ENCODE assay signal across 19 mouse cellular contexts in the genomic region with DNA sequence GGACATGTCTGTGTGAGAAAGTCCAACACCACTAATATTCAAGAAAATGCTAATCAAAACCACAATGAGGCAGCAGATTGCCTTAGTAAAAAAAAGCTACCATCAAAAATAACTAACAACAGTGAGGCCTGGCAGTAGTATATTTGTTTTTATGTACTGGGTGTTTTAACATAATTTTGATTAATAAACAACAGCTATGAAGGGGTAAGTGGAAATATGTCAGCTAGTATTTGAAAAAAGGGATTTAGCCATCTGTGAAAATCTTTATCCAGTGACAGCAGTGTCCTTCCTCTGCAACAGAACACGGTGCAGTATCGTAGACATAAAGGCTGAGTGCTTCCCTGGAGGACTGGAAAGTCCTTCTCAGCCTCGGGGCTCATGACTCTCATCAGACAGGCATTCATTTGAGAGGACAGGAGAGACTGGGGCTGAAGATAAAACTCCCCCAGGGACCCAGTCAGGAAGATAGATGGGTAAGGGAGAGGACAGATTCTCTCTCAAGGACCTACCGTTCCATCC.
DNase-seq lines count a peak whose midpoint lies in the region; ATAC-seq and TF ChIP-seq lines count a peak whose summit lies in the region.
"Had no signal": no experiment of that assay in that cellular context is flagged by ENCODE, and none has a peak within 500 bp of the region (broad histone marks: within the 10 kb centered on the region; RNA-seq: fewer than 3 reads in every experiment).

No protein-coding gene starts in this region.

- DNase-seq in midbrain, embryonic 11.5 days (ENCODE audit: low spot score, missing footprints) = no peak
- DNase-seq in neural tube, embryonic 10.5 days (ENCODE audit: extremely low spot score, low spot score) = no peak
- peak; percentile 16 for DNase-seq in brain, adult 2 months (ENCODE audit: low read depth, low spot score)
- no peak for DNase-seq in lung, adult 2 months
- DNase-seq: adrenal gland, postnatal 10 days; B cell, adult 2 months; cerebellum, adult 18-20 months; cerebellum, adult 9-11 months; cerebellum, postnatal 36 days; gastrocnemius, postnatal 10 days had no signal

- 55% methylated on average over 4 of the region's 4 CpGs for WGBS in midbrain, embryonic 12.5 days
- 67% methylated on average over 4 of the region's 4 CpGs for WGBS in midbrain, embryonic 11.5 days
- WGBS in neural tube, embryonic 13.5 days = 36% methylated on average over 4 of the region's 4 CpGs
- 65% methylated on average over 4 of the region's 4 CpGs for WGBS in lung, adult 2 months

- 0 out of 2 replicates have a peak overlapping the region, but pooled peaks have one; percentile 10 for H3K27ac ChIP-seq in midbrain, embryonic 12.5 days (replicated peaks)
- no peak overlapping the region for H3K27ac ChIP-seq in midbrain, embryonic 11.5 days (ENCODE audit: low read depth, low read length)
- H3K27ac ChIP-seq in neural tube, embryonic 13.5 days (replicated peaks) = 0 out of 2 replicates have a peak overlapping the region, but pooled peaks have one; percentile 10
- H3K27ac ChIP-seq: embryonic facial prominence, embryonic 13.5 days; forebrain, embryonic 12.5 days; hindbrain, embryonic 10.5 days had no signal

- H3K9me3 ChIP-seq in midbrain, embryonic 12.5 days = no peaks in the 10 kb centered on the region
- H3K9me3 ChIP-seq in midbrain, embryonic 11.5 days (ENCODE audit: control insufficient read depth, low read length) = no peaks in the 10 kb centered on the region
- H3K9me3 ChIP-seq in neural tube, embryonic 13.5 days = no peaks in the 10 kb centered on the region
- H3K9me3 ChIP-seq: embryonic facial prominence, embryonic 13.5 days; forebrain, embryonic 12.5 days; heart, embryonic 12.5 days; hindbrain, embryonic 10.5 days had no signal

- no peak for TF ChIP-seq POLR2A in lung, adult 2 months (IDR thresholded peaks at IDR 0.05; ENCODE audit: borderline replicate concordance, extremely low read depth, low read depth, low read length)

- H3K9ac ChIP-seq in midbrain, embryonic 12.5 days (replicated peaks) = no peak overlapping the region
- H3K9ac ChIP-seq in midbrain, embryonic 11.5 days (ENCODE audit: low read length) = no peak overlapping the region
- H3K9ac ChIP-seq in neural tube, embryonic 13.5 days = no peak overlapping the region; the same call in 1 of the 2 replicates
- H3K9ac ChIP-seq: embryonic facial prominence, embryonic 13.5 days; forebrain, embryonic 12.5 days; heart, embryonic 12.5 days had no signal

- TF ChIP-seq CTCF in lung, adult 2 months (IDR thresholded peaks at IDR 0.05; ENCODE audit: insufficient read depth, low read length) = no peak

- H3K27me3 ChIP-seq in midbrain, embryonic 12.5 days = no peaks in the 10 kb centered on the region
- no peaks in the 10 kb centered on the region for H3K27me3 ChIP-seq in midbrain, embryonic 11.5 days (ENCODE audit: control insufficient read depth, insufficient read depth, low read length)
- H3K27me3 ChIP-seq in neural tube, embryonic 13.5 days = no peaks in the 10 kb centered on the region
- H3K27me3 ChIP-seq: embryonic facial prominence, embryonic 13.5 days; forebrain, embryonic 12.5 days; heart, embryonic 12.5 days had no signal

- no peak for ATAC-seq in midbrain, embryonic 12.5 days (ENCODE audit: low FRiP score, low read depth)
- ATAC-seq in midbrain, embryonic 11.5 days (ENCODE audit: low FRiP score) = no peak
- no peak for ATAC-seq in neural tube, embryonic 13.5 days (ENCODE audit: low read depth)
- ATAC-seq in granulocyte monocyte progenitor cell, adult 5-6 weeks (replicated peaks; ENCODE audit: poor library complexity, severe bottlenecking) = no peak
- ATAC-seq: CD4-positive, CD25-positive, alpha-beta regulatory T cell, adult 4 months; forebrain, embryonic 16.5 days had no signal

- H3K4me2 ChIP-seq in midbrain, embryonic 12.5 days (replicated peaks) = no peak overlapping the region
- no peak overlapping the region for H3K4me2 ChIP-seq in midbrain, embryonic 11.5 days
- H3K4me2 ChIP-seq in neural tube, embryonic 13.5 days = no peak overlapping the region
- H3K4me2 ChIP-seq: embryonic facial prominence, embryonic 13.5 days; forebrain, embryonic 12.5 days; heart, embryonic 12.5 days had no signal

- peaks cover 4% of the 10 kb centered on the region; the same call in 1 of the 2 replicates for H3K4me1 ChIP-seq in midbrain, embryonic 12.5 days
- H3K4me1 ChIP-seq in midbrain, embryonic 11.5 days (ENCODE audit: control insufficient read depth, insufficient read depth, low read length) = no peaks in the 10 kb centered on the region
- H3K4me1 ChIP-seq in neural tube, embryonic 13.5 days (replicated peaks) = peaks cover 15% of the 10 kb centered on the region; the same call in 1 of the 2 replicates
- no peaks in the 10 kb centered on the region for H3K4me1 ChIP-seq in lung, adult 2 months (ENCODE audit: control insufficient read depth, insufficient read depth, low read length)
- H3K4me1 ChIP-seq: hindbrain, embryonic 10.5 days had no signal

- no peak overlapping the region for H3K4me3 ChIP-seq in midbrain, embryonic 12.5 days
- H3K4me3 ChIP-seq in midbrain, embryonic 11.5 days (ENCODE audit: low read depth, low read length) = no peak overlapping the region
- H3K4me3 ChIP-seq in neural tube, embryonic 13.5 days = no peak overlapping the region
- no peak overlapping the region for H3K4me3 ChIP-seq in lung, adult 2 months (replicated peaks; ENCODE audit: extremely low read depth, low read depth, low read length)
- H3K4me3 ChIP-seq: embryonic facial prominence, embryonic 13.5 days; forebrain, embryonic 12.5 days; heart, embryonic 12.5 days; hindbrain, embryonic 10.5 days had no signal

- H3K36me3 ChIP-seq in midbrain, embryonic 12.5 days = no peaks in the 10 kb centered on the region
- no peaks in the 10 kb centered on the region for H3K36me3 ChIP-seq in midbrain, embryonic 11.5 days (ENCODE audit: control insufficient read depth, insufficient read depth, low read length)
- H3K36me3 ChIP-seq in neural tube, embryonic 13.5 days = no peaks in the 10 kb centered on the region
- H3K36me3 ChIP-seq: embryonic facial prominence, embryonic 13.5 days; forebrain, embryonic 12.5 days; heart, embryonic 12.5 days; hindbrain, embryonic 10.5 days had no signal
